Mouse (Mus musculus) hindbrain, embryonic 11.5 days (tissue): ENCODE measurements around the gene E130309D02Rik. TPM values are rescaled to one million over a fixed set of nuclear protein-coding genes. Genes with fewer than 3 reads are reported as not detected.

Source experiments
- ATAC-seq: fragments of 200-750 bp; cut with Nextera tagmentation; 2 replicates; pipeline ENCODE4 v1.8.0; 2017; ENCODE audit warnings: mild to moderate bottlenecking, moderate TSS enrichment, moderate library complexity; ENCODE audit not compliant: low FRiP score
- DNase-seq: peaks from one replicate; pipeline ENCODE4 v3.0.0-alpha.2; 2015; ENCODE audit warnings: low spot score
- H3K27ac ChIP-seq: fragments of 300-500 bp; sonication (generic); 2 replicates; pipeline ENCODE4 v1.5.1; 2014; ENCODE audit warnings: mild to moderate bottlenecking, low read depth, low read length
- H3K27me3 ChIP-seq: fragments of 300-500 bp; sonication (generic); 2 replicates; pipeline ENCODE4 v1.6.1; 2014; ENCODE audit warnings: mild to moderate bottlenecking, low read length, moderate library complexity, mixed read lengths; ENCODE audit not compliant: control insufficient read depth, insufficient read depth
- H3K36me3 ChIP-seq: fragments of 300-500 bp; sonication (generic); 2 replicates; pipeline ENCODE4 v1.6.1; 2014; ENCODE audit warnings: mild to moderate bottlenecking, low read length, moderate library complexity, mixed read lengths; ENCODE audit not compliant: control insufficient read depth, insufficient read depth
- H3K4me1 ChIP-seq: fragments of 300-500 bp; sonication (generic); replicated peaks from 2 replicates; pipeline ENCODE4 v1.6.1; 2014; ENCODE audit warnings: low read length, mixed read lengths; ENCODE audit not compliant: control insufficient read depth, insufficient read depth
- H3K4me2 ChIP-seq: fragments of 300-500 bp; sonication (generic); replicated peaks from 2 replicates; pipeline ENCODE4 v1.6.1; 2014; ENCODE audit warnings: mild to moderate bottlenecking, low read depth, low read length
- H3K4me3 ChIP-seq: fragments of 300-500 bp; sonication (generic); 2 replicates; pipeline ENCODE4 v1.5.1; 2014; ENCODE audit warnings: low read depth, low read length
- H3K9ac ChIP-seq: fragments of 300-500 bp; sonication (generic); 2 replicates; pipeline ENCODE4 v1.6.1; 2014; ENCODE audit warnings: low read depth, low read length
- H3K9me3 ChIP-seq: fragments of 300-500 bp; sonication (generic); 2 replicates; pipeline ENCODE4 v1.6.1; 2016; ENCODE audit warnings: low read length; ENCODE audit not compliant: control insufficient read depth
- WGBS: fragments of 180-500 bp; shearing (Covaris S2); extraction: QIAGEN DNeasy Blood & Tissue Kit; methylation state at CpG from one replicate; pipeline ENCODE4 v1.1.7; 2014; 5-methylcytosine and 5-hydroxymethylcytosine counted together
- polyA plus RNA-seq: library from polyadenylated mRNA; unstranded; fragments of >200 nt; fragmentation: Nextera tagmentation; extraction: Ambion mirVana; gene quantifications from 2 replicates; pipeline ENCODE4 v1.2.1, GENCODE M21; 2014

Gene E130309D02Rik
- polyA plus RNA-seq, 1 experiment from 2014 or later: 34.1 TPM

DNA sequence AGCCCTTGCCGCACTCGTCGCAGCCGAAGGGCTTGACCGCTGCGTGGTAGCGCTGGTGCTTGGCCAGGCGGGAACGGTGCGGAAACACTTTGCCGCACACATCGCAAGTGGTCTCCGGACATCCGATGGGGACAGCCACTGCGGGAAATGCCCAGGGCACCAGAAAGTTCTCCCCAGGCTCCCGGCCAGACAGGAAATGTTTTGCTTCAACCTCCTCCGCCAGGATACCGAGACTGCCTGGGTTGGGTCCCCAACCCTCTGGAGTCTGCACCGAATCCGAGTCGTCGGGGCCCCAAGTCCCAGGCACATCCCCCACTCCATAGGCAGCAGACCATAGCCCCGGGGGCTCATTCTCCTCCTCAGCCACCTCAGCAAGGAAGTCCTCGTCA, 60.0 kb downstream of the E130309D02Rik start:
- H3K27ac ChIP-seq: no peak overlapping the region
- 0 out of 2 replicates have a peak, but pooled peaks cover 5% of the 10 kb centered on the region for H3K36me3 ChIP-seq
- H3K4me1 ChIP-seq: peaks cover 15% of the 10 kb centered on the region
- DNase-seq: no peak
- H3K9ac ChIP-seq: no peak overlapping the region
- H3K4me3 ChIP-seq: no peak overlapping the region
- WGBS: 9% methylated on average over 24 of the region's 24 CpGs
- no peaks in the 10 kb centered on the region for H3K9me3 ChIP-seq
- H3K4me2 ChIP-seq: peak overlapping the region; percentile 7; the same call in 1 of the 2 replicates
- ATAC-seq: 0 out of 2 replicates have a peak, but pooled peaks have one; percentile 8
- H3K27me3 ChIP-seq: peaks cover 64% of the 10 kb centered on the region

DNA sequence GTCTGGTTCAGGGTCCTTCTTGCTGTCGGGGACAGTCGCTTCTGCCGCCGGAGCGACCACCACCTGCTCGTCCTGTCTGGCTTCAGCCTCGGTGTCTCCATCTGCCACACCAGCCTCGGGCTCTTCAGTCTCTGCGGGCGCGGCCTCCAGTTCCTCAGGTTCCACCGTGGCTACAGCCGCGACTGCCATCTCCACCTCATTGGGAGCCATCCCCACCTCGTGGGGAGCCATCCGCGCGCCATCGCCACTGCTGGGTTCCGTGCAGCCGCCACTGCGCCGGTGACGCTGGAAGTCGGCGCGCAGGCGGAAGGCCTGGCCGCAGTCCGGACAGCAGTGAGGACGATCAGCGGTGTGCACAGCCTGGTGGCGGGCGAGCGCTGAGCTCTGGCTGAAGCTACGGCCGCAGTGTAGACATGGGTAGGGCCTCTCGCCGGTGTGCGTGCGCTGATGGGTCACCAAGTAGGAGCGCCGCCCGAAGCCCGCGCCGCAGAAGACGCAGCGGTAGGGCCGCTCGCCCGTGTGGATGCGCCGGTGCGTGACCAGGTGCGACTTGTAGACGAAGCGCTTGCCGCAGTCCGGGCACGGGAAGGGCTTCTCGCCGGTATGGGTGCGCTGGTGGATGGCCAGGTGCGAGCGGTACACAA, 60.6 kb downstream of the E130309D02Rik start:
- peak overlapping the region; percentile 7; the same call in 1 of the 2 replicates for H3K4me2 ChIP-seq
- H3K4me3 ChIP-seq: peak overlapping the region; percentile 35; the same call in 1 of the 2 replicates
- DNase-seq (no peak), ATAC-seq (peak; percentile 19; the same call in 1 of the 2 replicates)
- H3K27me3 ChIP-seq: peaks cover 64% of the 10 kb centered on the region
- WGBS: 4% methylated on average over 66 of the region's 66 CpGs
- H3K4me1 ChIP-seq: peaks cover 15% of the 10 kb centered on the region
- H3K27ac ChIP-seq: no peak overlapping the region
- H3K9me3 ChIP-seq: no peaks in the 10 kb centered on the region
- H3K36me3 ChIP-seq: 0 out of 2 replicates have a peak, but pooled peaks cover 5% of the 10 kb centered on the region
- H3K9ac ChIP-seq: no peak overlapping the region

DNA sequence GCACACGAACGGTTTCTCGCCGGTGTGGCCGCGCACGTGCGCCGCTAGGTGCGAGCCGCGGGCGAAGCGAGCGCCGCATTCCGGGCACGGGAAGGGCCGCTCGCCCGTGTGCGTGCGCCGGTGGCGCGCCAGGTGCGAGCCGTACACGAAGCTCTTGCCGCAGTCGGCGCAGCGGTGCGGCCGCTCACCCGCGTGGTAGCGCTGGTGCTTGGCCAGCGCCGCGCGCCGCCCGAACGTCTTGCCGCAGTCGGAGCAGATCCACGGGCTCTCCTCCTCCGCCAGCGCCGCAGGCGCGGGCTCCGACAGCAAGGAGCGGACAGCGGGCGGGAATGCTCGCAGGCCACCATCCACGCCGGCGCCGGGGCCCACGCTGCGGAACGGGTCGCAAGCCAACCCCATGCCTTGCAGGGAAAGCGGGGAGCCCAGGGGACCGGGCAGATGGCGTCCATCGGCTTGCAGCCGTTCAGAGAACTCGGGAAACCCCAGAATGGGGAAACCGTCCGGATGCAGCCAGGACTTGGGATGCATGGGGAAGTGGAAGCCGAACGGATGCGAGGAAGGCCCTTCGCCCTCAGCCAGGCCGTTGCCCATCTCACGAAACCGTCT, 61.2 kb downstream of the E130309D02Rik start:
- H3K27ac ChIP-seq: no peak overlapping the region
- H3K4me2 ChIP-seq: peak overlapping the region; percentile 70
- H3K9ac ChIP-seq: peak overlapping the region; percentile 15; the same call in 1 of the 2 replicates
- ATAC-seq (0 out of 2 replicates have a peak, but pooled peaks have one; percentile 22), DNase-seq (peak; percentile 69)
- peaks cover 64% of the 10 kb centered on the region for H3K27me3 ChIP-seq
- 0 out of 2 replicates have a peak, but pooled peaks cover 5% of the 10 kb centered on the region for H3K36me3 ChIP-seq
- WGBS: 4% methylated on average over 56 of the region's 81 CpGs
- peaks cover 15% of the 10 kb centered on the region for H3K4me1 ChIP-seq
- no peaks in the 10 kb centered on the region for H3K9me3 ChIP-seq
- H3K4me3 ChIP-seq: peak overlapping the region; percentile 35

DNA sequence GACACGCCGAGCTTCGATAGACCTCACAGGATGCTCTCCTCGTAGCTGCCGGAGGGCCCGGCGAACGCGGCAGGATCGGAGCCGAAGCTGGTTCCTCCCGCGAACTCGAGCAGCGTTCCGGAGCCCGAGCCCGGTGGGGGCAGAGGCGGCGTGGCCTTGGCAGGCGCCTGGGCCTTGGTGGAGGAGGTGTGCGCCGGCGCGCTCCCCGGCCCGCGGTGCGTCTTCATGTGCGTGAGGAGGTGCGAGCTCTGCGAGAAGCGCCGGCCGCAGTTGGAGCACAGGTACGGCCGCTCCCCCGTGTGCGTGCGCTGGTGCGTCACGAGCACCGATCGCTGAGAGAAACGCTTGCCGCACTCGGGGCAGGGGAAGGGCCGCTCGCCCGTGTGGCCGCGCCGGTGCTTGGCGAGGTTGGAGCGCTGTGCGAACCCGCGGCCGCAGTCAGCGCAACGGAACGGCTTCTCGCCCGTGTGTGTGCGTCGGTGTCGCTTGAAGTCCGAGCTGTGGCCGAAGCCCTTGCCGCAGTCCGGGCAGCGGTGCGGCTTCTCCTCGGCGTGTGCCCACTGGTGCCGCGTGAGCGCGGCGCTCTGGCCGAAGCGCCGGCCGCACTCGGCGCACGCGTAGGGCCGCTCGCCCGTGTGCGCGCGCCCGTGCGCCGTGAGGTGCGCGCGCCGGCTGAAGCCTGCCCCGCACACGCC, 61.8 kb downstream of the E130309D02Rik start:
- Histone ChIP-seq H3K36me3 (peaks cover 3% of the 10 kb centered on the region; the same call in 1 of the 2 replicates), H3K4me3 (peak overlapping the region; percentile 35), H3K4me2 (peak overlapping the region; percentile 70), H3K4me1 (peaks cover 15% of the 10 kb centered on the region), H3K27ac (no peak overlapping the region), H3K9ac (no peak overlapping the region; the same call in 1 of the 2 replicates), H3K27me3 (peaks cover 62% of the 10 kb centered on the region), H3K9me3 (no peaks in the 10 kb centered on the region)
- peak; percentile 64 for DNase-seq
- 1% methylated on average over 103 of the region's 103 CpGs for WGBS
- ATAC-seq: 0 out of 2 replicates have a peak, but pooled peaks have one; percentile 15

DNA sequence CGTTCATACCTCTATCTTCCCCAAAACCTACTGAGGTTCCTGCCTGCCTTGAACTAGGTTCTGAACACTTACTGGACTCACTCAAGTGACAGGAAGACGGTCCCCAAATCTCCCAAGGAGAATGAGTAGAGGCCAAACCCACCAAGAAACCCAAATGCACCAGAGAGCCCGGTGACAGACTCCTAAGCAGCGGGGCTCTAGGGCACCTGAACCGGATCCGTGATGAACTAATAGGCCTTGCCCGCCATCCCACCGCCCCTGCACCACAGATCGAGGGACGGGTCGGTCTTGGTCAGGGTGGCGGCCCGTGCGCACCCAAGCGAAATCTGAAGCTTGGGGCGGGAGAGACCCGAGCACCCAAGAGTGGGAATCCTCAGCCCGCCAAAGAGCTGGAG, 62.4 kb downstream of the E130309D02Rik start:
- Histone ChIP-seq H3K4me1 (peaks cover 15% of the 10 kb centered on the region), H3K9ac (no peak overlapping the region), H3K4me2 (no peak overlapping the region), H3K9me3 (no peaks in the 10 kb centered on the region), H3K27me3 (peaks cover 62% of the 10 kb centered on the region), H3K36me3 (peaks cover 3% of the 10 kb centered on the region; the same call in 1 of the 2 replicates), H3K4me3 (peak overlapping the region; percentile 35), H3K27ac (no peak overlapping the region)
- 9% methylated on average over 18 of the region's 18 CpGs for WGBS
- DNase-seq (no peak), ATAC-seq (no peak)

DNA sequence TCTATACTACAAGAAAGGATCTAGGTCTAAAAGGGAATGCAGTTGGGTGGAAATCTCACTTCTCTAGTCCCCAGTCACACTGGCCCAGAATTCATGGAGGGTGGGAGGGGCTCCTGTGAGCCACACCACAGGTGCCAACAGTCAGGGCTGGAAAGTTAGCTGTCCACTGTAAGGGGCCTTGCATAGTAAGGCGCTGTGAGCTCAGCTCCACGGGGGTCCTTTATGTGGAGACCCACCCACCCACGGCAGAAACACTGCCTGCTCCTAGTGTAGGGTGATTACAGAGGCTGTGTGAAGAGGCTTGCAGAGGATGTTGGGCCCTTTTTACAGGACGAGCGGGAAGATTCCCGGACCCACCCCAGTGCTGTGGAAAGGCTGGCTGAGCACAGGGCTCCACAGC, 63.1 kb downstream of the E130309D02Rik start:
- H3K36me3 ChIP-seq: peaks cover 3% of the 10 kb centered on the region; the same call in 1 of the 2 replicates
- no peak for DNase-seq
- H3K4me1 ChIP-seq: peaks cover 15% of the 10 kb centered on the region
- no peak overlapping the region for H3K4me2 ChIP-seq
- 31% methylated on average over 6 of the region's 6 CpGs for WGBS
- no peaks in the 10 kb centered on the region for H3K9me3 ChIP-seq
- H3K27me3 ChIP-seq: peaks cover 55% of the 10 kb centered on the region
- ATAC-seq: no peak
- H3K27ac ChIP-seq: no peak overlapping the region
- H3K9ac ChIP-seq: no peak overlapping the region
- H3K4me3 ChIP-seq: no peak overlapping the region

Other genes starting within 250 kb of the E130309D02Rik start
- gene Rnf216, start 202.4 kb downstream of the E130309D02Rik start, polyA plus RNA-seq: 31.1 and 49.5 TPM in 2 replicates
- gene Olfr718-ps1, start 167.8 kb downstream of the E130309D02Rik start, polyA plus RNA-seq: not detected in 2 replicates
- gene Rbak, start 134.6 kb downstream of the E130309D02Rik start, polyA plus RNA-seq: 12.7 and 17.0 TPM in 2 replicates
- gene Spdye4b, start 134.3 kb downstream of the E130309D02Rik start, polyA plus RNA-seq: not detected in 2 replicates
- not detected in 2 replicates for gene Spdye4a, start 88.5 kb downstream of the E130309D02Rik start, polyA plus RNA-seq
- gene Zfp12, start 80.2 kb downstream of the E130309D02Rik start, polyA plus RNA-seq: 20.3 and 24.3 TPM in 2 replicates
- gene Zfp316, start 45.3 kb downstream of the E130309D02Rik start, polyA plus RNA-seq: 3.4 and 3.6 TPM in 2 replicates
- not detected in 2 replicates for gene Zfp853, start 21.7 kb downstream of the E130309D02Rik start, polyA plus RNA-seq
- gene Zdhhc4, start 13.9 kb upstream of the E130309D02Rik start, polyA plus RNA-seq: 75.1 and 80.2 TPM in 2 replicates
- 0.42 and 0.49 TPM in 2 replicates for gene Grid2ip, start 42.0 kb upstream of the E130309D02Rik start, polyA plus RNA-seq
- 189 and 202 TPM in 2 replicates for gene Kdelr2, start 88.5 kb upstream of the E130309D02Rik start, polyA plus RNA-seq
- 10.2 and 12.2 TPM in 2 replicates for gene Daglb, start 149.2 kb upstream of the E130309D02Rik start, polyA plus RNA-seq
- gene Rac1, start 212.7 kb upstream of the E130309D02Rik start, polyA plus RNA-seq: 471 and 512 TPM in 2 replicates